Mouse (Mus musculus) liver, embryonic 11.5 days (tissue): ENCODE measurements at regions not wholly inside any gene's neighbourhood (a gene's known extent, or its start where the extent isn't known, plus 50 kb on each side); places are given as distances from the start of the nearest gene placed in this dataset.

ENCODE experiments used
- ATAC-seq: fragments of 200-750 bp; cut with Nextera tagmentation; replicated peaks from 2 replicates; pipeline ENCODE4 v1.8.0; 2017; ENCODE audit warnings: moderate number of reproducible peaks, mild to moderate bottlenecking, moderate TSS enrichment, moderate library complexity; ENCODE audit not compliant: low FRiP score
- DNase-seq: peaks from one replicate; pipeline ENCODE4 v3.0.0-alpha.2; 2017; ENCODE audit warnings: low spot score
- H3K27ac ChIP-seq: fragments of 300-500 bp; sonication (generic); 2 replicates; pipeline ENCODE4 v1.5.1; 2014; ENCODE audit warnings: mild to moderate bottlenecking, low read depth, low read length, control low read depth
- H3K27me3 ChIP-seq: fragments of 300-500 bp; sonication (generic); replicated peaks from 2 replicates; pipeline ENCODE4 v1.6.1; 2014; ENCODE audit warnings: low read length, mixed read lengths; ENCODE audit not compliant: control insufficient read depth, insufficient read depth
- H3K36me3 ChIP-seq: fragments of 300-500 bp; sonication (generic); 2 replicates; pipeline ENCODE4 v1.6.1; 2014; ENCODE audit warnings: mild to moderate bottlenecking, low read length, moderate library complexity, mixed read lengths; ENCODE audit not compliant: control insufficient read depth, insufficient read depth
- H3K4me1 ChIP-seq: fragments of 300-500 bp; sonication (generic); replicated peaks from 2 replicates; pipeline ENCODE4 v1.6.1; 2014; ENCODE audit warnings: low read length, mixed read lengths; ENCODE audit not compliant: control insufficient read depth, insufficient read depth
- H3K4me2 ChIP-seq: fragments of 300-500 bp; sonication (generic); 2 replicates; pipeline ENCODE4 v1.6.1; 2014; ENCODE audit warnings: mild to moderate bottlenecking, control low read depth, moderate library complexity
- H3K4me3 ChIP-seq: fragments of 300-500 bp; sonication (generic); 2 replicates; pipeline ENCODE4 v1.5.1; 2014; ENCODE audit warnings: low read depth, low read length, control low read depth
- H3K9ac ChIP-seq: fragments of 300-500 bp; sonication (generic); 2 replicates; pipeline ENCODE4 v1.6.1; 2014; ENCODE audit warnings: low read depth, low read length, control low read depth
- H3K9me3 ChIP-seq: fragments of 300-500 bp; sonication (generic); 2 replicates; pipeline ENCODE4 v1.6.1; 2016; ENCODE audit warnings: low read length, inconsistent platforms, mixed read lengths; ENCODE audit not compliant: control insufficient read depth
- WGBS: fragments of 180-500 bp; shearing (Covaris S2); extraction: QIAGEN DNeasy Blood & Tissue Kit; methylation state at CpG from one replicate; pipeline ENCODE4 v1.1.7; 2014; 5-methylcytosine and 5-hydroxymethylcytosine counted together

- Histone ChIP-seq H3K4me1 (no peaks in the 10 kb centered on the region), H3K4me2 (no peak overlapping the region), H3K9me3 (no peaks in the 10 kb centered on the region), H3K9ac (no peak overlapping the region), H3K27me3 (no peaks in the 10 kb centered on the region), H3K4me3 (no peak overlapping the region), H3K27ac (no peak overlapping the region), H3K36me3 (no peaks in the 10 kb centered on the region)
- WGBS: 75% methylated on average over 4 of the region's 4 CpGs
- DNase-seq (no peak), ATAC-seq (no peak)
Observed at GRCm38 (mm10) chr10:98786089-98786488, 128.1 kb upstream of the Atp2b1 start.

DNA sequence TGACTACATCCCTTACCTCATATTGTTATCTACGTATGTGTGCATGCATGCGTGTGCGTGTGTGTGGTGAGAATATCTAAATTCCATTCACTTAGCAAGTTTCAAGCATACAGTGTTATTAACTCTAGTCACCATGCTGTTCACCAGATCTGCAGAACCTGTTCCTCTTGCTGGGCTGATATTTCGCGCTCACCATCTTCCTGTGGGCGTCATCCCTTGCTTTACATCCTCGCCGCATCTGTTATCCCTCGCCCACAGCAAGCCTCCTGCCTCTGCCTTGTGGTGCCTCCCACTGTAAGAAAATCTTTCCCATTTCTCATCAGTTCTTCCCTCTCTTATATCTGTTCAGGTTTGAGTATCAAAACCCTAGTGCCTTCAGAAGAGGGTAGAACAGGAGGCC is 124.4 kb upstream of the Atp2b1 start:
- H3K4me2 ChIP-seq: no peak overlapping the region
- H3K4me1 ChIP-seq: no peaks in the 10 kb centered on the region
- no peaks in the 10 kb centered on the region for H3K27me3 ChIP-seq
- 89% methylated on average over 9 of the region's 9 CpGs for WGBS
- no peak for DNase-seq
- no peak overlapping the region for H3K4me3 ChIP-seq
- no peak overlapping the region for H3K9ac ChIP-seq
- H3K27ac ChIP-seq: no peak overlapping the region
- no peak for ATAC-seq
- H3K9me3 ChIP-seq: no peaks in the 10 kb centered on the region
- no peaks in the 10 kb centered on the region for H3K36me3 ChIP-seq

DNA sequence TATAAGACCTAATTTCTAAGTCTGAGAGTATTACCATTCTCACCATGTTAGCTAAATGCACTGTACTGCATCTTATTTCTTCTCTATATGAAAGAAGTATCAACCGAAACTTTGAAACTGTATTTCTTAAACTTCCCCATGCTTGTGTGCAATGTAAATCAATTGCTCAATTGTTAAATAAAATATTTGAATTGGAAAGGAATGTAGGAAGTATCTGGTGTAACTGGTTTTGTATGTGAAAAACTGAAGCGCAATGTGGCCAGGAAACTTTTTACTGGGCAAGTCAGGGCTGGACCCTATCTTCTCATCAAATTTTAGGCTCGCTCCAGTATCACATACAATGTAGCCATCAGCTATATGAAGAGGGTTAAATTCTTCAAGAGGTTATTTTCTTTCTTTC is 123.8 kb upstream of the Atp2b1 start:
- Histone ChIP-seq H3K4me2 (no peak overlapping the region), H3K9ac (no peak overlapping the region), H3K27me3 (no peaks in the 10 kb centered on the region), H3K27ac (no peak overlapping the region), H3K4me1 (no peaks in the 10 kb centered on the region), H3K9me3 (no peaks in the 10 kb centered on the region), H3K4me3 (no peak overlapping the region), H3K36me3 (no peaks in the 10 kb centered on the region)
- ATAC-seq: no peak
- 89% methylated on average over 3 of the region's 3 CpGs for WGBS
- DNase-seq: no peak

- no peak overlapping the region for H3K9ac ChIP-seq
- H3K4me1 ChIP-seq: no peaks in the 10 kb centered on the region
- DNase-seq (no peak), ATAC-seq (no peak)
- H3K4me2 ChIP-seq: no peak overlapping the region
- no peak overlapping the region for H3K4me3 ChIP-seq
- WGBS: 71% methylated on average over 4 of the region's 4 CpGs
- H3K36me3 ChIP-seq: no peaks in the 10 kb centered on the region
- H3K27me3 ChIP-seq: no peaks in the 10 kb centered on the region
- H3K27ac ChIP-seq: no peak overlapping the region
- no peaks in the 10 kb centered on the region for H3K9me3 ChIP-seq
Observed at GRCm38 (mm10) chr10:98792019-98792741, 122.0 kb upstream of the Atp2b1 start.

- no peak overlapping the region for H3K4me3 ChIP-seq
- no peak for ATAC-seq
- DNase-seq: no peak
- H3K27me3 ChIP-seq: no peaks in the 10 kb centered on the region
- no peaks in the 10 kb centered on the region for H3K9me3 ChIP-seq
- H3K4me2 ChIP-seq: no peak overlapping the region
- H3K36me3 ChIP-seq: no peaks in the 10 kb centered on the region
- no peak overlapping the region for H3K27ac ChIP-seq
- no peaks in the 10 kb centered on the region for H3K4me1 ChIP-seq
- H3K9ac ChIP-seq: no peak overlapping the region
- WGBS: 86% methylated on average over 9 of the region's 9 CpGs
Observed at GRCm38 (mm10) chr10:98793926-98794536, 120.2 kb upstream of the Atp2b1 start.

GRCm38 (mm10) chr10:98796016-98796415 is 118.2 kb upstream of the Atp2b1 start:
- H3K4me2 ChIP-seq: no peak overlapping the region
- H3K9me3 ChIP-seq: no peaks in the 10 kb centered on the region
- ATAC-seq: no peak
- no peak overlapping the region for H3K4me3 ChIP-seq
- no peak overlapping the region for H3K9ac ChIP-seq
- WGBS: 83% methylated on average over 3 of the region's 3 CpGs
- no peak for DNase-seq
- H3K27me3 ChIP-seq: no peaks in the 10 kb centered on the region
- no peaks in the 10 kb centered on the region for H3K4me1 ChIP-seq
- no peaks in the 10 kb centered on the region for H3K36me3 ChIP-seq
- no peak overlapping the region for H3K27ac ChIP-seq

DNA sequence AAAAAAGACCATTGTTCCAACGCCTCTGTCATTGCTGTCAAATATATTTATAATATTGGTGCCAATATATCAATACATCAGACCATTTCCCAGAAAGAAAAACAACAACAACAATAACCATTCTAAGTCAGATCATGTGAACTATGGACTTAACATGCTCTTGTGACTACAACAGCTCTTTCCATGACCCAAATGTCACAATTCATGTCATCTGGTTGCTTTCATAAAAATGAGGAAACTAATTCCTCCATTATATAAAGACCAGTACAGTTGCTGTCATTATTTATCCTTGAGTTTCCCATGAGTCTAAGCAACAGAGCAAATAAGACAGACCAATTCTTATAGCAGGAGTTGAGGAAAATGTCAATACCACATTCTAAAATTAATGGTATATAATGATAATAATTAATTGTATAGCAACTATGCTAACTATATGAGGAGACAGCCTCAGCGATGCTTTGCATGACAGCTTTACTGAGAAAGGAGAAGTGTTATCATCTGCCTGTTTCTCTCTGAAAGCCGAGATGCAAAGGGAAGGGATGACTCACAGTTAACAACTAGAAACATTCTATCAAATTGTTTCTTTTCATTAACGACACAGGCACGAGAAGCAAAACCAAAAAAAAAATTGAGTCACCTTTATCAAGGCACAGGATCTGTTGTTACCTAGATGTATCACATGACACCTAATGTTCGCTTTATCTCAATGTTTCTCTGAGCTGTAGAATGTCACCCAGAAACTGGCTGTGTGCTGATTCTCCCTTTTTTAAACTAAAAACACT is 115.4 kb upstream of the Atp2b1 start:
- H3K27me3 ChIP-seq: no peaks in the 10 kb centered on the region
- no peak overlapping the region for H3K4me2 ChIP-seq
- no peak for DNase-seq
- no peak overlapping the region for H3K9ac ChIP-seq
- no peak overlapping the region for H3K4me3 ChIP-seq
- H3K36me3 ChIP-seq: no peaks in the 10 kb centered on the region
- no peaks in the 10 kb centered on the region for H3K4me1 ChIP-seq
- WGBS: 65% methylated on average over 6 of the region's 6 CpGs
- ATAC-seq: no peak
- no peaks in the 10 kb centered on the region for H3K9me3 ChIP-seq
- H3K27ac ChIP-seq: no peak overlapping the region

DNA sequence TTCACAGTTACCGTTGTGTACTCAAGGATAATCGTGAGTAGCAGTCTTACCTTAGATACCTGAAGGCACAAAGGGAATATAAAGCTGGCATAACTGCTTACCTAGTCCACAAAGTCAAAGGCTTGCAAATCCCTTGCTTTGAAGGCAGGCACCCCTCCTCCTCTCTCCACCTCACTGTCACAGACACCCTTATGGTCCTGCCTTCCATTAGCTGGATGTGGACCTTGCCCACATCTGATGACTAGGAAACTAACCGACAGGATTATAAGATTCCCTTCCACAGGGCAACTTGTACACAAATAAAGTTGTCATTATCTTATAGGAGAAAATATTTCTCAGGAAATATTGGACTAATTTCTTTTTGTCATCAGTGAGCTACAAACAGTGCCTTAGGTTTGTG is 114.4 kb upstream of the Atp2b1 start:
- no peaks in the 10 kb centered on the region for H3K9me3 ChIP-seq
- no peaks in the 10 kb centered on the region for H3K27me3 ChIP-seq
- 86% methylated on average over 3 of the region's 3 CpGs for WGBS
- H3K4me1 ChIP-seq: no peaks in the 10 kb centered on the region
- no peak for ATAC-seq
- H3K27ac ChIP-seq: no peak overlapping the region
- H3K4me3 ChIP-seq: no peak overlapping the region
- DNase-seq: no peak
- no peaks in the 10 kb centered on the region for H3K36me3 ChIP-seq
- no peak overlapping the region for H3K4me2 ChIP-seq
- no peak overlapping the region for H3K9ac ChIP-seq
